Mouse (Mus musculus): ENCODE results near the gene Cfap65.

GRCm38 (mm10) chr1:74961722-74962121 lies 26.3 kb upstream of the Cfap65 start:
- TF ChIP-seq POLR2A (IDR thresholded peaks at IDR 0.05; ENCODE audit: extremely low read depth, insufficient read depth, low read length) (no peak), CTCF (IDR thresholded peaks at IDR 0.05; ENCODE audit: low read depth, low read length) (no peak)
